Mouse (Mus musculus): ENCODE measurements at regions not wholly inside any gene's neighbourhood (a gene's known extent, or its start where the extent isn't known, plus 50 kb on each side); places are given as distances from the start of the nearest gene placed in this dataset.

GRCm38 (mm10) chr14:105426597-105427334 lies 168.4 kb downstream of the Ndfip2 start:
- TF ChIP-seq CTCF (IDR thresholded peaks at IDR 0.05; ENCODE audit: low read depth, low read length) (no peak), POLR2A (IDR thresholded peaks at IDR 0.05; ENCODE audit: insufficient read depth, low read length) (no peak)
